Mouse (Mus musculus) lung, adult 2 months (tissue): ENCODE measurements around the gene Ralb.

Experiments used
- CTCF ChIP-seq: fragments of 200-500 bp; IDR thresholded peaks from 2 replicates; pipeline ENCODE4 v1.5.1; 2011; ENCODE audit warnings: mild to moderate bottlenecking, low read length, control low read depth; ENCODE audit not compliant: insufficient read depth
- POLR2A ChIP-seq: fragments of 200-500 bp; IDR thresholded peaks from 2 replicates; pipeline ENCODE4 v1.6.1; 2011; ENCODE audit warnings: low read depth, mild to moderate bottlenecking, control low read depth, low read length, borderline replicate concordance; ENCODE audit errors: extremely low read depth

- TF ChIP-seq CTCF: no peak
- no peak for TF ChIP-seq POLR2A
Measured at GRCm38 (mm10) chr1:119494024-119494711, 10.4 kb downstream of the Ralb start.
